Mouse (Mus musculus): ENCODE measurements at regions not wholly inside any gene's neighbourhood (a gene's known extent, or its start where the extent isn't known, plus 50 kb on each side); places are given as distances from the start of the nearest gene placed in this dataset.

DNA sequence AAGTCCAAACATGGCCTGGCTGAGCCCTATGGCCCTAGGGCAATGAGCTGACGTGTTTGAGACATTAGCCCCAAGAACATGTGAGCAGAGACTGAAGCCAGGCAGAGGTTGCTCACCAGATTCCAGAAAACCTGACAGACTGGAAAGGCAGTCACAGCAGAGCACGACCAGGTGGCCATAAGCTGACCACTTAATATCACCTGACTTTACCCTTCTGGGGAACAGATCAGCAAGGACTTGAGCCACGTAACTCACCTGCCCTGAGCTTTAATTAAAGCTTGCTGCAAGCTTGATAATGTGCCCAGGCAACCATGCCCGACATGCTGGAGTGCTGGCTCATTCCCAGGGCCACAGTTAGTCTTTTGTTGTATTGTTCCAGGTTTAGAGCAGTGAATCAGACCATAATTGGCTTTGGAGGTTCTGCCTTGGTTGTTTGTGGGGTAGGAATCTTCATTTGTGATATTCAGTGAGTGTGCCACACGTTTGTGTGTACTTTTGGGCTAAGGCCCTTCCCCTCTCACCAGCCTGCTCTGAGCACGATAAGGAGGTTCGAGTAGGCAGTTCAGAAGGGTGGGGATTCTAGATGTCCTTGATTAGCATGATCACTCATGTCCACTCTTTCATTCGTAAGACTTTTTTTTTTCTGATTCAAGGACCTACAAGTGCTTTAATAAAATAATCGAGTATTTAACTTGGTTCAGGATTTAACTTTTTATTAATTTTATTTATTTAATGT is 52.1 kb upstream of the Nabp1 start:
- Histone ChIP-seq H3K36me3 (ENCODE audit: insufficient read depth, low read length) (no peaks in the 10 kb centered on the region), H3K4me1 (replicated peaks; ENCODE audit: low read depth, low read length) (peaks cover 16% of the 10 kb centered on the region), H3K4me3 (replicated peaks; ENCODE audit: low read length) (no peak overlapping the region), H3K9me3 (ENCODE audit: low read length) (no peaks in the 10 kb centered on the region), H3K27me3 (ENCODE audit: insufficient read depth, low read length) (no peaks in the 10 kb centered on the region)
- TF ChIP-seq NANOG (IDR thresholded peaks at IDR 0.05; ENCODE audit: borderline replicate concordance, low read length) (no peak), CTCF (conservative IDR thresholded peaks at IDR 0.05; ENCODE audit: low read length) (no peak), POU5F1 (IDR thresholded peaks at IDR 0.05; ENCODE audit: borderline replicate concordance, low read length) (no peak)

DNA sequence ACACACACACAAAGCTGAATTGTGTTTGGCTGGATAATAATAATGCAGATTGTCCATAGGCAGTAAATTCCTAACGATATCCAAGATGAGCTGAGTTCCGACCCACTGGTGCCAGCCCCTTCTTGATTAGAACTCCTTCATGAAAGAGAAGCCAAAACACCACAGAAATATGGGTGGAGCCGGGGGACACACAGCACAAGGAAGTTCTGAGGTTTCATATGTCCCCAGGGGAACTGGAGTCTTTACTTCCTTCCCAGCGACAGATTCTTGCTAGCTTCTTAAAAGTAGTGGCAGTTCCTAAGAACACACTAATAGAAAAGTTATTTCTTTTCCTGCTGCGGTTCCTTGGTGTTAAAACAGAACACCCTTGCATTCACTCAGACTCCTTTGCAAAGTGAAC is 51.4 kb upstream of the Nabp1 start:
- Histone ChIP-seq H3K4me1 (replicated peaks; ENCODE audit: low read depth, low read length) (peaks cover 9% of the 10 kb centered on the region), H3K27me3 (ENCODE audit: insufficient read depth, low read length) (no peaks in the 10 kb centered on the region), H3K36me3 (ENCODE audit: insufficient read depth, low read length) (no peaks in the 10 kb centered on the region), H3K4me3 (replicated peaks; ENCODE audit: low read length) (no peak overlapping the region), H3K9me3 (ENCODE audit: low read length) (no peaks in the 10 kb centered on the region)
- no peak for TF ChIP-seq POU5F1 (IDR thresholded peaks at IDR 0.05; ENCODE audit: borderline replicate concordance, low read length)

DNA sequence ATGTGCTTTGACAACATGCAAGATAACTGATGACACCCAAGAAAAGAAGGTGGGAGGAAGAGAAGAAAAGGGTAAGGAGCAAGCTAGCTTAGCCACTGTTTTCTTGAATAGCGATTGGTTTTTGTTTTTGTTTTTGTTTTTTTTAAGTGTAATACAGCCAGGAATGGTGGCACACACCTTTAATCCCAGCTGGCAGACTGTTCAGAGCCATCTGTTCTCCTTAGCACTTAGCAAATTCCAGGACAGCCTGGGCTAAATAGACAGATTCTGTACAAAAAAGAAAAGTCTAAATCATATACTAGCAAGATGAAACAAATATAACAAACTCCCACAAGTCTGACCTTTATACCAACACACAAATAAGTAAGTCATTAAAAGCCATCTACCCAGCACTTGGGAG is 50.4 kb upstream of the Nabp1 start:
- Histone ChIP-seq H3K36me3 (ENCODE audit: insufficient read depth, low read length) (no peaks in the 10 kb centered on the region), H3K9me3 (ENCODE audit: low read length) (no peaks in the 10 kb centered on the region), H3K4me1 (replicated peaks; ENCODE audit: low read depth, low read length) (peaks cover 7% of the 10 kb centered on the region), H3K4me3 (replicated peaks; ENCODE audit: low read length) (no peak overlapping the region), H3K27me3 (ENCODE audit: insufficient read depth, low read length) (no peaks in the 10 kb centered on the region)
- no peak for TF ChIP-seq CTCF (conservative IDR thresholded peaks at IDR 0.05; ENCODE audit: low read length)
- no peak for TF ChIP-seq NANOG (IDR thresholded peaks at IDR 0.05; ENCODE audit: borderline replicate concordance, low read length)
- TF ChIP-seq POU5F1 (IDR thresholded peaks at IDR 0.05; ENCODE audit: borderline replicate concordance, low read length): no peak

All from E14TG2a.4 (cell line).